Mouse (Mus musculus): ENCODE data around the gene Map4k5. TPM values are rescaled to one million over a fixed set of nuclear protein-coding genes. Genes with fewer than 3 reads are reported as not detected.

The Map4k5 gene
- total and polyA plus RNA-seq, 3 experiments = 7.0 to 8.5 TPM; not detected in 1

GRCm38 (mm10) chr12:69922099-69922498, 29.1 kb upstream of the Map4k5 start:
- Histone ChIP-seq H3K9ac (ENCODE audit: control insufficient read depth, low read depth, low read length, poor library complexity, severe bottlenecking) (no peak overlapping the region), H3K36me3 (ENCODE audit: control insufficient read depth in 1 of 2, insufficient read depth in 2 of 2, low read length in 2 of 2) (peaks cover 0 to 7% of the 10 kb centered on the region in 2 experiments; a peak in 2 of 4 replicates), H3K4me1 (ENCODE audit: control insufficient read depth in 1 of 2, insufficient read depth in 2 of 2, low read length in 2 of 2) (peaks cover 0 to 11% of the 10 kb centered on the region in 2 experiments; a peak in 3 of 4 replicates), H3K9me3 (replicated peaks; ENCODE audit: insufficient read depth, low read length) (no peaks in the 10 kb centered on the region), H3K27ac (ENCODE audit: control insufficient read depth, low read depth, low read length) (no peak overlapping the region), H3K4me3 (ENCODE audit: control insufficient read depth in 1 of 2, insufficient read depth in 1 of 2, low read depth in 2 of 2, low read length in 2 of 2) (no peak overlapping the region), H3K27me3 (ENCODE audit: control insufficient read depth in 1 of 2, insufficient read depth in 2 of 2, low read length in 2 of 2) (no peaks in the 10 kb centered on the region), H3K79me2 (ENCODE audit: control insufficient read depth, insufficient read depth, low read length, poor library complexity) (no peaks in the 10 kb centered on the region)
- no peak for DNase-seq (ENCODE audit: low read depth, low spot score)
- TF ChIP-seq E2F4 (IDR thresholded peaks at IDR 0.05; ENCODE audit: borderline replicate concordance, low read depth, low read length) = no peak
- TF ChIP-seq USF2 (IDR thresholded peaks at IDR 0.05; ENCODE audit: borderline replicate concordance in 1 of 2, insufficient read depth in 1 of 2, low read depth in 1 of 2, low read length in 2 of 2) = no peak
- TF ChIP-seq UBTF (IDR thresholded peaks at IDR 0.05; ENCODE audit: borderline replicate concordance, insufficient read depth, low read depth, low read length) = no peak
- no peak for TF ChIP-seq BHLHE40 (IDR thresholded peaks at IDR 0.05; ENCODE audit: borderline replicate concordance, low read depth, low read length)
- TF ChIP-seq POLR2AphosphoS2 (IDR thresholded peaks at IDR 0.05; ENCODE audit: low read length) = no peak
- no peak for TF ChIP-seq ZNF384 (IDR thresholded peaks at IDR 0.05; ENCODE audit: low read depth, low read length)
- no peak for TF ChIP-seq ETS1 (IDR thresholded peaks at IDR 0.05; ENCODE audit: low read depth, low read length)
- TF ChIP-seq MYC (IDR thresholded peaks at IDR 0.05; ENCODE audit: low read depth, low read length) = no peak
- TF ChIP-seq SIN3A (IDR thresholded peaks at IDR 0.05; ENCODE audit: low read length) = no peak
- no peak for TF ChIP-seq NRF1 (IDR thresholded peaks at IDR 0.05; ENCODE audit: insufficient read depth, low read depth, low read length, poor library complexity, severe bottlenecking)
- TF ChIP-seq KAT2A (conservative IDR thresholded peaks at IDR 0.05; ENCODE audit: low read depth, low read length) = no peak
- TF ChIP-seq MAZ (IDR thresholded peaks at IDR 0.05; ENCODE audit: low read depth, low read length) = no peak
- no peak for TF ChIP-seq MXI1 (IDR thresholded peaks at IDR 0.05; ENCODE audit: low read depth, low read length)
- no peak for TF ChIP-seq NELFE (IDR thresholded peaks at IDR 0.05; ENCODE audit: low read depth, low read length)
- no peak for TF ChIP-seq JUND (IDR thresholded peaks at IDR 0.05; ENCODE audit: low read depth, low read length)
- no peak for TF ChIP-seq ZKSCAN1 (IDR thresholded peaks at IDR 0.05; ENCODE audit: low read depth, low read length)
- TF ChIP-seq RAD21 (IDR thresholded peaks at IDR 0.05; ENCODE audit: low read depth, low read length) = no peak
- no peak for TF ChIP-seq CTCF (IDR thresholded peaks at IDR 0.05 in 2 of 3, conservative IDR thresholded peaks at IDR 0.05 in 1 of 3; ENCODE audit: control insufficient read depth in 1 of 3, insufficient read depth in 1 of 3, low read depth in 2 of 3, low read length in 3 of 3, poor library complexity in 1 of 3, severe bottlenecking in 1 of 3)
- TF ChIP-seq MAFK (IDR thresholded peaks at IDR 0.05; ENCODE audit: borderline replicate concordance, low read depth, low read length) = no peak

- Histone ChIP-seq H3K27ac (ENCODE audit: control insufficient read depth, low read depth, low read length) (no peak overlapping the region), H3K9ac (ENCODE audit: control insufficient read depth, low read depth, low read length, poor library complexity, severe bottlenecking) (no peak overlapping the region), H3K27me3 (ENCODE audit: control insufficient read depth in 1 of 2, insufficient read depth in 2 of 2, low read length in 2 of 2) (no peaks in the 10 kb centered on the region), H3K9me3 (replicated peaks; ENCODE audit: insufficient read depth, low read length) (no peaks in the 10 kb centered on the region), H3K36me3 (ENCODE audit: control insufficient read depth in 1 of 2, insufficient read depth in 2 of 2, low read length in 2 of 2) (no peaks in the 10 kb centered on the region), H3K4me1 (ENCODE audit: control insufficient read depth in 1 of 2, insufficient read depth in 2 of 2, low read length in 2 of 2) (peaks cover 0 to 7% of the 10 kb centered on the region in 2 experiments; a peak in 1 of 4 replicates), H3K4me3 (ENCODE audit: control insufficient read depth in 1 of 2, insufficient read depth in 1 of 2, low read depth in 2 of 2, low read length in 2 of 2) (no peak overlapping the region), H3K79me2 (ENCODE audit: control insufficient read depth, insufficient read depth, low read length, poor library complexity) (no peaks in the 10 kb centered on the region)
- DNase-seq (ENCODE audit: low read depth, low spot score) = no peak
- TF ChIP-seq MYC (IDR thresholded peaks at IDR 0.05; ENCODE audit: low read depth, low read length) (no peak), E2F4 (IDR thresholded peaks at IDR 0.05; ENCODE audit: borderline replicate concordance, low read depth, low read length) (no peak), POLR2AphosphoS5 (IDR thresholded peaks at IDR 0.05; ENCODE audit: borderline replicate concordance, low read depth, low read length) (no peak), RCOR1 (IDR thresholded peaks at IDR 0.05; ENCODE audit: low read depth, low read length) (no peak), CTCF (IDR thresholded peaks at IDR 0.05 in 2 of 3, conservative IDR thresholded peaks at IDR 0.05 in 1 of 3; ENCODE audit: control insufficient read depth in 1 of 3, insufficient read depth in 1 of 3, low read depth in 2 of 3, low read length in 3 of 3, poor library complexity in 1 of 3, severe bottlenecking in 1 of 3) (no peak), RAD21 (IDR thresholded peaks at IDR 0.05; ENCODE audit: low read depth, low read length) (no peak), MEF2A (IDR thresholded peaks at IDR 0.05; ENCODE audit: extremely low read depth, insufficient replicate concordance, low read depth, low read length, poor library complexity, severe bottlenecking) (no peak), KAT2A (conservative IDR thresholded peaks at IDR 0.05; ENCODE audit: low read depth, low read length) (no peak), MAX (IDR thresholded peaks at IDR 0.05; ENCODE audit: low read length) (no peak), UBTF (IDR thresholded peaks at IDR 0.05; ENCODE audit: borderline replicate concordance, insufficient read depth, low read depth, low read length) (no peak), NELFE (IDR thresholded peaks at IDR 0.05; ENCODE audit: low read depth, low read length) (no peak), GATA1 (IDR thresholded peaks at IDR 0.05; ENCODE audit: low read depth, low read length) (no peak), TCF12 (IDR thresholded peaks at IDR 0.05; ENCODE audit: low read depth, low read length) (no peak), MYB (IDR thresholded peaks at IDR 0.05; ENCODE audit: low read depth, low read length) (no peak)
Observed at GRCm38 (mm10) chr12:69917870-69918269, 24.9 kb upstream of the Map4k5 start.
